Mouse (Mus musculus) gastrocnemius, postnatal 4 days (tissue): ENCODE measurements around the gene Pak7. TPM values are rescaled to one million over a fixed set of nuclear protein-coding genes. Genes with fewer than 3 reads are reported as not detected.
A peak's percentile ranks its signal among the peaks of the same experiment; 100 is the strongest.

ENCODE experiments used
- DNase-seq, 2 experiments: peaks; one replicate each; pipeline ENCODE4 v3.0.0; 2021 to 2022; ENCODE audit warnings: low spot score in 2 of 2, mixed read lengths in 2 of 2
- total RNA-seq, 2 experiments: library from RNA; stranded (reverse); gene quantifications; 2 replicates each; pipeline ENCODE4 v1.2.3; 2021

The Pak7 gene
- total RNA-seq, 2 experiments from 2014 or later, result 0.29 to 0.52 TPM

DNA sequence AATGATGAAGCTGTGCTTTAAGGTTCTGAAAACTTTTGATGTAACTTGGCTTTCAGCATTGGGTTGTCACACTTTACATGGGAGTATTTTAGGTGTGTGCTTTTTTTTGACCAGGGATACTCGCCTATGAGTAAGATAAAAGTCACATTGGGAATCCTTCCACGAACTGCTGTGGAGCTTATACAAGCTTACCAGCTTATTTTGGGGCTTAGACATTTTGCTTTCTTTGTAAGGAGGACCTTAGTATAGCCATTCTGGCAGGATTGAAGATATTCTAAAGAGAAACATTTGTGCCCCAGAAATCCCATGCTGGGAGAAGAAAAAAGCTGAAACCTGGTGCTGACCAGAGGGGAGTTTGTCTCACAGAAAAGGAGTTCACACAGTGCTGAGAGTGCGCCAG lies 212.7 kb downstream of the Pak7 start:
- DNase-seq, result no peak

DNA sequence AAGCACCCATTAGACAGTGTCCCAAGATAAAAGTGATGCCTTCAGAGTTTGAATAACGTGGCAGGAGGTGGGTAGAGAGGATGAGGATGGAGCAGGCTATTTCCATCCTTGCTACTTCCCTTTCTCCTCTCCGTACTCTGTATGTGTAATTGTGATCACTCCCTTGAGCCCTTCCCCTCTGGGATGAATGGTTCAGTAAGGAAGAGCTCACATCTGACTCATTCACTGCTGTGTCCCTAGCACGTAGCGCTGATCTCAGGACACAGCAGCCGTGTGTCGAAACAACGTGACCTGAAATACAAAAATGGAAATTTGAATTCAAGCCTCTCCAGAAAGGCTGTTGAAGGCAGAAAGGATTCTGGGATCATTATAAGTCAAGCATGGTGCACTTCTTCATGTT lies 237.0 kb downstream of the Pak7 start:
- DNase-seq, result no peak

DNA sequence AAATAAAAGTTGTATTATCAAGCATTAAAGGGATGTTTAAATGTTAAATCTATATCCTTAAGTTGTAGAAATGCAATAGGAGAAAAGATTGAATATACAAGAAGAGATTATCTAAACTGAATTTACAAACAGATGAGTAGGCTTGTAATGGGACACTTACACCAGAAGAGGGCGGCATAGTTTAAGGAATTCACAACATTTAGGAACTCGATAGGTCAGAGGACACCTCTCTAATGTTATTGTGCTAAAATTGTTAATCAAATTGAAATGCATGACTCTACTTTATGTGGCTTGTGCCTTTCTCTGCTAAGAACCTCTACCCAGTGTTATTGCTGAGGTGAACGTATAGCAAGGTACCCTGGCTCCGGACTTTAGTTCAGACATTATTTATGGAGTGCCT lies 238.2 kb downstream of the Pak7 start:
- no peak for DNase-seq

DNA sequence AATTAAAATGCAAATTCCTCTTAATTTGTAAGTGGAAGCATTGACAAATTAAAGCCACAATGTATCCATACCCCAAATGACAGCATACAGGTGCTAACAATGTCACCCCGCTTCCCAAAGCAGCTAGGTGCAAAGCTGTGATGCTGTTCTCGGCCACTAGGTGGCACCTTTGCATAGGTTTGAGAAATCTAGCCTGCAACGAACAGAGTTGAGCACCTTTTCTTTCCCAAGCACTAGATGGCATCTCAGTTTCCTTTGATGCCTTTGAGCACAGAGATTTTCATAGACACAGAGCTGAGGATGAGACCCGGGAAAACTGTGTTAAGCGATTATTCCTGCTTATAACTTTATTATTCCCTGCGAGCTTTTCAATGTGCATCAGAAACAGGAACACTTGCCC lies 238.8 kb downstream of the Pak7 start:
- DNase-seq, result peak; percentile 40 to 75

DNA sequence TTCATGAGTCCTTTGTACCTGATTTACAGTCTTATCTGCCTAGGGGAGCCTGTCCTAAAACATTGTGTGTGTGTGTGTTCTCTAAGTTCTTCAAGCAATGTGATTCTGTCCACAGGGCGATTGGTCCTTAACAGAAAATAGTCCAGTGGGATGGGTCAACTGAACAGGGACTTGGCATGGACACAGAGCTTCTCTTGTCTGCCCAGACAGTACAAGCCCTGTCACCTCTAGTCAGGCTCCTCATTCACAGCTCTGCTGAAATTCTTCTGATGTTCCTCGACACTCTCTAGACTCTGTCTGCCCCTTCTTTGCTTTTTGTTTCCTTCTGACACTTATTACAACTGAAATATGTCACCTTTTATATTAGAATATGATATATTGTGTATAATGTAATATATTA lies 247.0 kb downstream of the Pak7 start:
- DNase-seq, result no peak

DNA sequence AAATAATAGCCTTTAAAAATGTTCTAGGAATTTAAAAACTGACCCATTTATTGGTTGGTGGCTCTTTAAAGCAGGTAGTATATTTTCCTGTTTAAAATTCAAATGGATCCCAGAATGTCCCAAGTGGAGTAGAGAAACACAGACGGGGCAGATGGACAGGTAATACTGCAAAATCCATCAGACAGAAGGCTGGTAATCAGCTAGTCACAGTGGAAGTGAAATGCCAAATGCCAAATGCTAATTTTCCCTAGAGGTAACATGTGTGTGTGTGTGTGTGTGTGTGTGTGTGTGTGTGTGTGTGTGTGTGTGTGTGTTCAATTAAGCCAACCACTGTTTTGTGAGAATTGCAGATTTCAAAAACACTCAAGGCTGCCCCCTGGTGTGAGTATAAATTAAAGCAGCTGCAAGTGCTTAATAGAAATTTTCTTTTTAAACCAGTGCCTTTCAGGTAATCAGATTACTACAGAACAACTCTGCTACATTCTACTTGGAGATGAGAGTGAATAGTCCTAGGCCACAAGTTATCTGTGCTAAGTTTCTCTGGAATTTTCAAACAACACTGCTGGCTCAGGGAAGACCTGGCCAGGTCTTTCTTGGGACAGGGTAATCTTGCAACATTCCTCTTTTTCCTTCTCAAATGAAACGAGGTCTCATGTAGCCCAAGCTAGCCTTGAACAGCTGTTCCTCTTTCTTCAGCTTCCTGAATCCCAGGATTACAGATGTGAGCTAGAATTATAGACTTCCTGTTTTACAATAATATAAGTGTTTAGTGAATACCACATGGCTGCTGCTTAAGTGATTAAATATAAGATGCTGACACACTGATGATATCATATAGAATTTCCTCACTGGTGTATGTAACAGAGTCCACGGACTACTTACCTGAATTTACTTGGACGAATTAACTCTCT lies 248.4 kb downstream of the Pak7 start:
- DNase-seq, result peak in 1 of 2 experiments; percentile 16

DNA sequence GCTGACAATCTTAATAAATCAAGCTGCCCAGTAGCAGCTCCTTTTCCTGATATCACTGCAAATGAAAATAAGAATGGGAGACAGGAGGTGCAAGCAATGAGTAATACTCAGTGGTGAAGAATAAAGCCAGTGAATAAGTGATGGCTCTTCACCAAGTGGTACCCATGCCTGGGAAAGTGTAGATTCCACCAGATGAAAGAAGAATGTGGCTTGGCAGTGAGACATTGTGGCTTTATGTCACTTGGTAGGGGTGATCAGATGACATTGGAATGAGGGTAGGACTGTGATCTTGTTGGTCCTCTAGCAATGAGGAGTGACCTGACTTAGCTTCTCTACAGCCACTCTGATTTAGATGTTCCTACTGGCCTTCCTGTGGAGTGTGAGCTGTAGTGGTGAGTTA lies 249.3 kb downstream of the Pak7 start:
- DNase-seq, result no peak

DNA sequence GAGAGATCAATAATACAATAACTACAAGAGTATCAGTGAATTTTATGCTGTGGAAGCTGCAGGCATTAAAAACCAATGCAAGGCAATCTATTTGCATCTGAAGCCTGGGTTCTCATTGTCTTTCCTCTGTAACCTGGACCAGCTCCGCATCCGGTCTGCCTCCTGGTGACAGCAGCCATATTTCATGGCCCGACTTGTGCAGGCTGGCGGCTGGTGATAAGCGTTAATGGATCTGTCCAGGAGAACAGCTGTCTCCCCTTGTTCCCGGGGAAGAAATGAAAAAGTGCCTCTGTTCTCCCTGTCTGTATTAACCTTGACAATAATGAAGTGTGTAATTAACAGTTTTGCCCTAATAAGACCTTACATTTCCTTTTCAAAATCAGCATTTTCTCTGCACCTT lies 265.9 kb downstream of the Pak7 start:
- no peak for DNase-seq

DNA sequence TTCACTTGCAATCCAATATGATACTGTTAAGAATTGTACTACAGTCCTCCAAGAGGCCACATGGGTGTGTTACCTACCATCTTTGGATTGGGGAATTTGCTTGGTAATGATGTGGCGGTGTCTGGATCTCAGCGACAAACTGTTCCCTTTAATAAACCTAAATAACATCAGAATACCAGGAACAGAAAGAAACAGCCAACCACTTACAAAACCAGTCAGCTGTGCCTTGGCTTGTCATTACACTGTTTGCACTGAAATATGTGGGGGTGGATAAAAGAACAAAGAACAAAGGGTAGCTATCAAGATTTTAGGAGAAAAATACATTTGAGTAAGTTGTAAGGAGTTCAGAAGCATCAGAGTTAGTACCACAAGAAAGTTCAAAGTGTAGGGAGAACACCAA lies 269.8 kb downstream of the Pak7 start:
- DNase-seq, result no peak

DNA sequence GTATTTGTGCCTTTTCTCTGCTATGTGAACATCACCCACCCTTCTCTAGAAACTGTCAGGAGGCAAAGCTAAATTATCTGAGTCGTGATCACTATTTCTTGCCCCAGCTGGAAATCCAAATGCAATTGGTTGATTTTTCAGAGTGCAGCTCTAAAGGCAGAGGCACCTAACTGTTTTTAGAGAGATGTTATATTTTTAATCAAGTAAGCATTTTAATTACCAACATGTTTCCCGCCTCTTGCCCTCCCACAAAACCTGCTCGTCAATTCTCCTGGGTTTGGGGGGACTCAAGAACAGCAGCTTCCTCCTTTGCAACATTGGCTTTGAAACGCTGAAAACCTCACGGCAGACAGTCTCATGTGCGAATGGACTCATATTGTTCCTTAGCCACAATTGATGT lies 274.4 kb downstream of the Pak7 start:
- no peak for DNase-seq

DNA sequence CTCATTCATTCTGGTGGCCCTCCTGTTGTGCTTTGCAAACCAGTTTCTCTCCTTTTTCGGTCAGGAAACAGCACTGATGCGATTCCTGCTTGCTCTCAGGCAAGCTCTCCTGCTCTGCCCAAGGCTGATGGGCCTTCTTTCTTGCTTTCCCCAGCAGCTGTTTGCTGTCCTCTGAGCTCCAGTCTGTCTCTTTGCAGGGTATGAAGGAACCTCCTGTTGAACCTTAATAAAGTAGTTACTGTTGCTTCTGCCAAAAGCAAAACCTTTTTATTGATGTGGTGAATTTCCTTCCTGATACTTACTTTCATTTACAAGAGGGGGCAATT lies 278.8 kb downstream of the Pak7 start:
- no peak for DNase-seq

DNA sequence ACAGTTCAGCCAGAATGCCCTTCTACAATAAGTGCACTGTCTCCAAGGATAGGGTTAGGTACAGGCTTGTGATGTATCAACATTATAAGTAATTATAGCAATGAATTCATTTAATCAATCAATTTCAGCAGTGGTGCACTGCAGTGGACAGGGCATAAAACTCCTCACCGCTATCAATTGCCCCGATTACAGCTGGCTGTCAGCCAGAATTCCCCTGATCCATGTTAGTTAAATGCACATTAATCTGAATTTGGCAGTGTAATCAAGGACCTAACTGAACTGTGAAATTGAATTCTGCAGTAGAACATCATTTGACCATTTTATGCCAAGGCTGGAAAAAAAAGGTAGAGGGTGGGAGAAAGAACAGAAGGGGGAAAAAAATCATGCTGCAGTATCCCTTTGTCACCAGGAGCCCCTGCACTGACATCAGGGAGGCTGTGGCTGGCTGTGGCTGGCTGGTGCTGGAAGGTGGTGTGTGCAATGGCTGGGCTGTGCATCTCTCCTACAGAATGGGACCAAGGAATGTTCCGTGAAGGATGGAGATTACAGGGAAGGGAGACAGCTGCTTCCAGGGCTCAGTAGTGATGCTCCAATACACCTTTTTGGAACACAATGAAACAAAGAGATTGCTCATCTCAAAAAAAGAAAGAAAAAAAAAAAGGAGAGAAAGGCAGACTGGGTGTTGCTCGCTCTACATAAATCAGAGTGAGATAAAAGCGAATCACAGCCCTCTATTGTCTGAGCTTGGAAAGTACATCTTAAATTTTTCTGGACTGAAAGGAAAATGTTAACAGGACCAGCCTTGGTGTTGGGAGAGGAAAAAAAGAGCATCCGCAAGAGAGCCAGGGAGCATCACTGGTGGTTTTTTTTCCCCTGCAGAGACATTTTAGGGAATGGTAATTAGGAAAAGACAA lies 279.4 kb downstream of the Pak7 start:
- DNase-seq, result no peak

DNA sequence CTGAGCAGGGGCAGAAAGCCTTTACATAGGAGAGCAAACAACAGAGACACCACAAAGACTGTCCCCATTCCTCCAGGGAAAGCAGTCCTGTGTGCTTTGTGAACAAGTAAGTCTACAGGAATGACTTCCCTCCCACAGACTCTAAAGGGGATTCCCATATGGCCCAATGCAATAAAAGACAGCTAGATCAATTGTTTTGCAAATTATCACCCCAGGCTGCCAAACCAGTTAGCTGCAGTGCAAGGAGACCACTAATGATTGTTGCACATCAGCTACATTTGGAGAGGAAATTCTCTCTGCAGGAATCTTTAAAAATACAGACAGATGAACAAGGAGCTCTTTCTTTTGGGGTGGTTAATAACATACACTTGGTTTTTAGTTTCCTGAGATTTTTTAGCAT lies 280.2 kb downstream of the Pak7 start:
- DNase-seq, result no peak

DNA sequence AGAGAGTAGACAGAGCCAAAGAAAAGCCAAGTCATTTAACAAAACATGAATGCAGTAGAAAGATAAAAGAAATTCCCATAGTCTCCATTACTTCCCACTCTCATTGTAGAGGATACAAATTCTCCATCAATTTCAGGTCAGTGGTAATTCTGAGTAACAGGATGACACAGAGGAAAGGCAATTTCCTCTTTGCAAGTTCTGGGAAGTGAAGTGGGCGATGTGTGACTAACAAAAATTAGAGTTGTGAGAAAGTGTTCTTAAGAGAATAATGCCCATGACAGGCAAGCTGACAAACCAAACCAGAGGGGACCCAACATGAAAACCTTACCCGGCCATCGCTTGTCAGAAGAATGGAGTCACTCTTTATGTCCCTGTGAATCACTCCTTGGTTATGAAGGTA lies 290.6 kb downstream of the Pak7 start:
- no peak for DNase-seq

DNA sequence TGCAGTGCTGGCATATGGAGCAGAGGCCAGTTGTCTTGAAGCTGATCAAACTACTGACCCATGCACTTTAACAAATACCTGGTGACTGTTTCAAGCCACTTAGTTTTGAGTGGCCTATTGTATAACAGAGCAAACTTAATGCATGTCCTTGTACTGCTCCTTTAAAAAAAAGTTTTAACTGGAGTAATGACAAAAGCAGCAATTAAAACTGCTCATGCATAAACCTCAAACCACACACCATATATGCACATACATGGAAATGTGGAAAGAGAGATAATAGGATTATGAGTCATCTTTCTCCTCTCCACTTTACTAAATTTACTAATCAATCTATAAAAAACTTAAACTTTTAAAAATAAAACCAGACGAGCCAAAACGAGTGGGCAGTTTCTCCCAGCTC lies 291.8 kb downstream of the Pak7 start:
- no peak for DNase-seq

DNA sequence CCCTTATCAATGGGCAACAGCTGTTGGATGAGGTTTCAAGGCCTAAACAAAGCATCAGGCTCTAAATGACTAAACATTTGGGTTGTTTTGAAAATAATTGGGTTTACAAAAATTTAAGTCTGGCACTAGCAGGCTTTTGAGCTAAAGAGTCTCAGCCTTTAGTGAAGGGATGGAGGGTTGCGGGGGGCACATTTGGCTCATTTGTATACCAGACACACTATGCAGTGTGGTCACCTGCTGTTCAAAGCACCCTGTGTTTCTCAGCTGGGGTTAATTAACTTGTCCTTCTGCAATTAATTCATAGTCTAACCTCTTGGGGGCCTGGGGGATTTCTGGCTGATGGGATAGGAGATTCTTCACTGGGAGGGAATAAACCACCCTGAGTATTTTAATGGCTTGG lies 323.4 kb downstream of the Pak7 start:
- DNase-seq, result no peak

DNA sequence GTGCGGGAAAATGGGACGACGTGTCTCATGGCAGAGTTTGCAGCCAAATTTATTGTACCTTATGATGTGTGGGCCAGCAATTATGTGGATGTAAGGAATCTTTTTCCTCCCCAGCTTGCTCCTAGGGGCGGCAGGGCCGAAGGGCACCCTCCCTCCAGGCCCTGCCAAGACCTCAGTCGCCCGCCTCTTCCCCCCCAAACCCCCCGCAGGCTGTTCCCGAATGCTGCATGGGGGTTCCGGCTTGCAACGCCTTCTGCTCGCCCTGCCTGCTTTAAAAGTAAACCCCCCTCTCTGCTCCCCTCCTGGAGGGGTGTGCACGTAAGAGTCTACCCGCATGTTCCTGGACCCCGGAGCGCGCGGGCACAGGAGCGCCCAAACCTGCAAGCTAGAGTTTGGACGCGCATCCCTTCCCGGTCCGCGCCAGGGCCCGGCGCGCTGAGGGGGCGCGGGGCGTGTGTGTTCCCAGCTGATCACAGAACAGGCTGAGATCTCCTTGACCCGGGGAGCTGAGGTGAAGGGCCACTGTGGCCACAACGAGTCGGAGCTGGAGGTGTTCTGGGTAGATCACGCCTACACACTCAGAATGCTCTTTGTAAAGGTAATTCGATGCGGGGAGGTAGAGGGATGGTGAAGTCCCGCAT lies 328.6 kb downstream of the Pak7 start:
- DNase-seq, result no peak

DNA sequence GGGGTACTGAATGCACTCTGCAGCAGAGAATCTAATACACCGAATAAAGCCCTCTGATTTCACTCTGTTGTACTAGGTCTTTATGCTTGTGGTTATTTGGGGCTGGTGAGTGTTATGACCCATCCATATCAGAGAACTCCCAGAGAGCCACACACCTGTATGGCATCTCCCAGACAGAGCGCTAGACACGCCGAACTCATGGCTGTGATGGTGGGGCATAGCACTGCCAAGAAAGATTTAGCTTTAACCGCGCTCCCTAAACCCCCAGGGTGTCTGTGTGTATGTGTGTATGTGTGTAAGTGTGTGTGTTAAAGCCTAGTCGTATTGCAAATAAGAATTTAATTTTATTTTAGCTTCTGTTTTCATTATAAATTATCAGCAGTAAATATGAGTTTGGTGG lies 329.4 kb downstream of the Pak7 start:
- no peak for DNase-seq

DNA sequence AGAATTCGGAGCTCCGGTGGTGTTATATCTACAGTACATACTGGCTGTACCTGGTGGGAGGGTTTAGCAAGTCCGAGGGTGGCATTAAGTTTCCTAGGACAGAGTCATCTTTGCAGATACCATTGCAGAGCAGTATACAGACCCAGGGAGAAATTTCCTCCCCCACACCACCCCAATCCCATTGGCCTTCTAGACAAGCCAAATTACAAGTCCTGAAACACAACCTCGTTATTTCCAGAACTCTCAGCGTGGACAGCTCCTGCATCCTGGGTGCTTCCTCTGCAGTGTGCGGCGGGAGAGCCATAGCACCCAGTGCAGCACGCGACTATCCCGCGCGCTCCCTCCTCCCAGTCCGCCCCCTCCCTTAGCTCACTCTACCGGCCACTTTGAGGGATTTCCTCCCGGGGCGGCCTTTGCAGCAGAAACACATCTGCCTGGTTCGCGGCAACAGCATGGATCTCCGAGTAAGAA lies 329.9 kb downstream of the Pak7 start:
- no peak for DNase-seq

DNA sequence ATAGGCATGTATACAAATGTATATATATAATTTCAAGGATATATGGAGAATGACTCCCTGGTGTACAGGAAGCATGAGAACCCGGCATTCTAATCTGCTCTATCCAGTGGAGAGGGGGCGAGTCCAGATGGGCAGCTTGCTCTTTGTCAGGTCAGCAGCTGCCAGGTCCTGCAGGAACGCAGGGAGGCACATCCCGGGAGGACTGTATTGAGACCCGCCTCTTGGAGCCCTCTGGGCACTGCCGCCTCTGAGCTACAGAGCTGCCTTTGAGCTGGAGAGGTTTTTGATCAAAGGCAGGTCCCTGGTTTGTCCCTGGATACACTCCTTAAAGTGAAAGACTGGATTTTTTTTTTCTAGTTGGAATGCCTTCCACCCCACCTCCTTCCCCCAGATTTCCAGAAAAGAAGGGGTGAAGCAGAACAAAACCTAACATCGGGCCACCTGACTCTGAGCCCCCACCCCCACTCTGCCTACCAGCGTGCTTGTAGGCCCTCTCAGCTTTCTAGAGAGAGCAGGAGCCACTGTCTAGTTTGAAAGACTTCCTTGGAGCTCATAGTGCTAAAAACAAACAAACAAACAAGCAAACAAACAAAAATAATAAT lies 336.0 kb downstream of the Pak7 start, which contains the start of gene Lamp5:
Gene Lamp5 (plus strand): TSS at position 552 of the 602 bp plus-strand sequence.
- no peak for DNase-seq
